Mouse (Mus musculus) heart, embryonic 16.5 days (tissue): ENCODE results near the gene Dpm2. TPM values are rescaled to one million over a fixed set of nuclear protein-coding genes. Genes with fewer than 3 reads are reported as not detected.
A peak's percentile ranks its signal among the peaks of the same experiment; 100 is the strongest.

Source experiments
- ATAC-seq: fragments of 200-750 bp; cut with Nextera tagmentation; replicated peaks from 2 replicates; pipeline ENCODE4 v1.8.0; 2017; ENCODE audit warnings: moderate number of reproducible peaks; ENCODE audit not compliant: insufficient read depth, low FRiP score; ENCODE audit errors: extremely low read depth
- H3K27ac ChIP-seq: fragments of 300-500 bp; sonication (generic); 2 replicates; pipeline ENCODE4 v1.5.1; 2014; ENCODE audit warnings: mild to moderate bottlenecking, low read length, control low read depth, moderate library complexity
- H3K27me3 ChIP-seq: fragments of 300-500 bp; sonication (generic); 2 replicates; pipeline ENCODE4 v1.6.1; 2014; ENCODE audit warnings: low read length, mixed read lengths; ENCODE audit not compliant: control insufficient read depth, insufficient read depth
- H3K36me3 ChIP-seq: fragments of 300-500 bp; sonication (generic); 2 replicates; pipeline ENCODE4 v1.6.1; 2014; ENCODE audit not compliant: control insufficient read depth, insufficient read depth
- H3K4me1 ChIP-seq: fragments of 300-500 bp; sonication (generic); 2 replicates; pipeline ENCODE4 v1.6.1; 2014; ENCODE audit warnings: low read length, mixed read lengths; ENCODE audit not compliant: control insufficient read depth, insufficient read depth
- H3K4me2 ChIP-seq: fragments of 300-500 bp; sonication (generic); 2 replicates; pipeline ENCODE4 v1.6.1; 2014; ENCODE audit warnings: low read depth, mild to moderate bottlenecking, control low read depth, low read length
- H3K4me3 ChIP-seq: fragments of 300-500 bp; sonication (generic); 2 replicates; pipeline ENCODE4 v1.5.1; 2014; ENCODE audit warnings: mild to moderate bottlenecking, control low read depth, low read length
- H3K9ac ChIP-seq: fragments of 300-500 bp; sonication (generic); 2 replicates; pipeline ENCODE4 v1.6.1; 2014; ENCODE audit warnings: low read length, control low read depth
- H3K9me3 ChIP-seq: fragments of 300-500 bp; sonication (generic); replicated peaks from 2 replicates; pipeline ENCODE4 v1.6.1; 2016; ENCODE audit warnings: low read length; ENCODE audit not compliant: control insufficient read depth
- WGBS: fragments of 180-500 bp; shearing (Covaris S2); extraction: QIAGEN DNeasy Blood & Tissue Kit; methylation state at CpG from one replicate; pipeline ENCODE4 v1.1.7; 2014; 5-methylcytosine and 5-hydroxymethylcytosine counted together
- polyA plus RNA-seq: library from polyadenylated mRNA; unstranded; fragments of >200 nt; fragmentation: Nextera tagmentation; extraction: Ambion mirVana; gene quantifications from 2 replicates; pipeline ENCODE4 v1.2.1, GENCODE M21; 2015

The Dpm2 gene
- polyA plus RNA-seq, 1 experiment from 2014 or later = 73.0 TPM

DNA sequence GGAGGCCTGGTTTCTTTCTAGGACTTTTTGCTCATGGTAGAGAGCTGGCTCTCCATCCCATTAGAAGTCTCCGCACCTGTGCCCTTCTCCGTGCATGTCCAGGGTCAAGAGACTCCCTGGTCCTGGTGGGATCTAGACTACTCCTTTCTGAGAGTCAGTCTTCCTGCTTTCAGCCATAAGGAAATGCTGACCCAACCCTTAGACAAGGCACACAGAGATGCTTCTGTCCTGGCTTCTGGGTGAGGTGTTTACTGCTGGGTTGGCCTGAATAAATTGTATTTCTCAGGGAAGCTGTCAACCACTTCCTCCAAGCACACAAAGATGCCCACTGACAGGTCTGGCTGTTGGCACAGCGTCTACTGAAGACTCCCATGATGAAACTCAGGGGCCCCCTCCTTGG lies 28.8 kb downstream of the Dpm2 start, which contains the start of gene St6galnac6:
Gene St6galnac6 (plus strand): TSS at position 301 of the 400 bp plus-strand sequence.
- ATAC-seq = no peak
- H3K9me3 ChIP-seq = no peaks in the 10 kb centered on the region
- no peak within 1 kb of the TSS for H3K9ac ChIP-seq
- H3K4me1 ChIP-seq = peaks cover 9% of the 10 kb centered on the region; the same call in 1 of the 2 replicates
- 92% methylated on average over 3 of the region's 3 CpGs for WGBS
- H3K27ac ChIP-seq = 0 out of 2 replicates have a peak within 1 kb of the TSS, but pooled peaks have one; percentile 4
- H3K36me3 ChIP-seq = peaks cover 25% of the 10 kb centered on the region
- no peak within 1 kb of the TSS for H3K4me3 ChIP-seq
- H3K27me3 ChIP-seq = no peaks in the 10 kb centered on the region
- no peak within 1 kb of the TSS for H3K4me2 ChIP-seq

DNA sequence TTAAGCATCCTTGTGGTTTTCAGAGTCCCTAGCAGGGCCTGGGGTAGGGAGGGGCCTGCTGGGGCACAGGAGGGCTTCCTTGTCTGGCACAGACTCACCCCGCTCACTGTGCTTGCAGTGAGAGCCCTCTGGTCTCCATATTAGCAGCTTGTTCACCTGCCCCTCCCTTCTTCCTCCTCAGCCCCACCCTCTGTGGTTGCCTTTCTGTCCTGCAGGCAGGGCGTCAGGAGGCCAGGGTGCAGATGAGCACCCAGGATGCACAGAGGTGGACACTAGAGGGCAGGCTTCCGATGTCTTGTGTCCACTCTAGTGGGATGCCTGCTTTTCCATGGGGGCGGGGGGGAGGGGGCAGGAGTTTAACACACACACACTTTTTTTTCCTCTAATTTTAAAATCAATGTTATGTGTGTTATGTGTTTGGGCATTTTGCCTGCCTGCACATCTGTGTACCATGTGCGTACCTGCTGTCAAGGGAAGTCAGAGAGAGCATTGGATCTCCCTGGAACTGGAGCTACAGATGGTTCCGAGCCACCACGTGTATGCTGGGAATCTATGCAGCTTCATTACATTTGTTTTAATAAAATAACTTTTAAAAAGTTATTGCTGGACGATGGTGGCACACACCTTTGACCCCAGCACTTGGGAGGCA lies 30.9 kb downstream of the Dpm2 start:
- no peak overlapping the region for H3K9ac ChIP-seq
- no peaks in the 10 kb centered on the region for H3K27me3 ChIP-seq
- no peaks in the 10 kb centered on the region for H3K9me3 ChIP-seq
- peaks cover 9% of the 10 kb centered on the region; the same call in 1 of the 2 replicates for H3K36me3 ChIP-seq
- no peak overlapping the region for H3K4me3 ChIP-seq
- H3K4me1 ChIP-seq = peaks cover 15% of the 10 kb centered on the region
- H3K27ac ChIP-seq = no peak overlapping the region
- no peak; the same call in 1 of the 2 replicates for ATAC-seq
- no peak overlapping the region for H3K4me2 ChIP-seq
- 39% methylated on average over 8 of the region's 8 CpGs for WGBS

DNA sequence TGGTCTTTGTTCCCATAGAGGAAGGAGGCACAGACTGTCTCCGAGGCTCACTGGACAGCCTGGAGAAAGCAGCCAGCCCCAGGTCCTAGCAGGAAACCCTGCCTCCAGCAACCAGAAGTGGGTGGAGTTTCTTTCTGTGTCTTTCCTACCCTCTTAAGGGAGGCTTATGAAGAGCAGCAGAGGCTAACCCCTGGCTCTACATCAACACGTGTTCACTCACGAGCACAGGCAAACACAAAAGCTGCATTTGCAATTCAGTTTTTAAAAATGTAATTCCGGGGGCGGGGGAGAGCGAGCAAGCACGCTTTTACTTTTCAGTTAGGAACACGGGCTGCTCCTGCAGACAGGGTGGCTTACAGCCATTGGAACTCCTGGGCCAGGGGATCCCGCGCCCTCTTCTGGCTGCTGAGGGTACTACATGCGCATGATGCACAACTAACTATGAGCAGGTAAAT lies 32.0 kb downstream of the Dpm2 start:
- peak; percentile 46 for ATAC-seq
- Histone ChIP-seq H3K4me3 (peak overlapping the region; percentile 39), H3K4me2 (peak overlapping the region; percentile 60), H3K4me1 (peaks cover 19% of the 10 kb centered on the region), H3K9me3 (no peaks in the 10 kb centered on the region), H3K36me3 (peaks cover 6% of the 10 kb centered on the region; the same call in 1 of the 2 replicates), H3K9ac (peak overlapping the region; percentile 6; the same call in 1 of the 2 replicates), H3K27ac (peak overlapping the region; percentile 15; the same call in 1 of the 2 replicates), H3K27me3 (no peaks in the 10 kb centered on the region)
- 3% methylated on average over 11 of the region's 11 CpGs for WGBS

DNA sequence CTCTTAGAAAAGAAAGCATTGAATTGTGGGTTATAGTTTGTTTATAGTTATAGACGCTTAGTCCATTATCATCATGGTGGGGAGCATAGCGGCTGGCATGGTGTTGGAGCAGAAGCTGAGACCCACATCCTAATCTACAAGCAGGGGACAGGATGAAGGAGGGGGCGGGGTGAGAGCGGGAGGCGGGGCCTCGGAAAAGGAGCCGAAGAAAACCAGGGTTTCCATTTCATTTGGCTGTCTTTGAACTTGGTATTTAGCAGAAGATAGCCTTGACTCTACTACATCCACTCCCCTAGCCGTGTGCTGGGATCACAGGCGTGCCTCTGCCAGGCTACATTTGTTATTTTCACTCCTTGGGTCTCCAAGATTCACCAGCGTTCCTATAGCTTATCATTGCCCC lies 34.0 kb downstream of the Dpm2 start:
- no peak overlapping the region for H3K4me2 ChIP-seq
- no peak overlapping the region for H3K9ac ChIP-seq
- no peak overlapping the region for H3K4me3 ChIP-seq
- no peak overlapping the region for H3K27ac ChIP-seq
- no peaks in the 10 kb centered on the region for H3K9me3 ChIP-seq
- H3K36me3 ChIP-seq = no peaks in the 10 kb centered on the region
- H3K4me1 ChIP-seq = peaks cover 37% of the 10 kb centered on the region
- H3K27me3 ChIP-seq = no peaks in the 10 kb centered on the region
- no peak for ATAC-seq
- 35% methylated on average over 10 of the region's 10 CpGs for WGBS

DNA sequence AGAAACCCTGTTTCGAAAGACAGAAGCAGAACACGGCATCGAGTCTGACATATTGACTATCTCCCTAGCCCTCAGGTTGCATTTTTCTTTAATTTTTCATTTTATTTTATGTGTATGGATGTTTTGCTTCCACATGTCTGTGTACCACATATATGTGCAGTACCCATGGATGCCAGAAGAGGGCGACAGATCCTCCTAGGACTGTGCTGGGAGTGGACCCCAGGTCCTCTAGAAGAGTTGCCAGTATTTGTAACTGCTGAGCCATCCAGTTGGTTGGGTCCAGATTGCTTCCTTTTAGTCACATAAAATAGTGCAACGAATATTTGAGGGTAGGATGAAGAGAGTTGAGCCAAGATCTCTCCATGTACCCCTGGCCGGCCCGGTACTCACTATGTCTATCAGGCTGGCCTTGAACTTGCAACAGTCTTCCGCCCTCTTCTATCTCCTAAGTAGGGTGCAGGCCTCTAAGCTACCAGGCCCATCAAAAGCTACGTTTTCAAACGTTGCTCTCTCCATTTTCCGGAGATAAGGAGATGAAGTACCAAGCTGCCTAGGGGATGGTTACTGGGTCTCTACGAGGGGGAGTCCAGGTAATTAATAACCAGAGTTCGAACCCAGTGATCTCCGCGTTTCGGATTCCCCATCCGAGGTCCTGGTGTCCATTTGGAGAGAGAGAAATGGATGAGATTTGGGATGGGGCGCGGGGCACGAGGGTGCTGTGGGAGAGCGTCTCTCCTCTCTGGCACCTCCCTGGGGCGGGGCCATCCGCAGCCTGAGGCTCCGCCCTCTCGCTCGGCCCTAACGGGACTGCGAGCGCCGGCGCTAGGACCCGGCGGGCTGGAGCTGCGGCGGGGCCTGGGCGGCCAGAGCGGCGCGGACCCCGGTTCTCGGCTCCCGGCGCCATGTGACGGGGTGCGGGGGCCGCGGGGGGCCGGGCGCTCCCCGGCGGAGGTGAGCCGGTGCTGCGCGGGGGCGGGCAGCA lies 35.8 kb downstream of the Dpm2 start:
- Histone ChIP-seq H3K27me3 (no peaks in the 10 kb centered on the region), H3K4me3 (peak overlapping the region; percentile 80), H3K9ac (peak overlapping the region; percentile 88), H3K36me3 (no peaks in the 10 kb centered on the region), H3K27ac (peak overlapping the region; percentile 64), H3K4me2 (peak overlapping the region; percentile 92), H3K9me3 (no peaks in the 10 kb centered on the region), H3K4me1 (peaks cover 50% of the 10 kb centered on the region)
- 14% methylated on average over 47 of the region's 55 CpGs for WGBS
- peak; percentile 63 for ATAC-seq

DNA sequence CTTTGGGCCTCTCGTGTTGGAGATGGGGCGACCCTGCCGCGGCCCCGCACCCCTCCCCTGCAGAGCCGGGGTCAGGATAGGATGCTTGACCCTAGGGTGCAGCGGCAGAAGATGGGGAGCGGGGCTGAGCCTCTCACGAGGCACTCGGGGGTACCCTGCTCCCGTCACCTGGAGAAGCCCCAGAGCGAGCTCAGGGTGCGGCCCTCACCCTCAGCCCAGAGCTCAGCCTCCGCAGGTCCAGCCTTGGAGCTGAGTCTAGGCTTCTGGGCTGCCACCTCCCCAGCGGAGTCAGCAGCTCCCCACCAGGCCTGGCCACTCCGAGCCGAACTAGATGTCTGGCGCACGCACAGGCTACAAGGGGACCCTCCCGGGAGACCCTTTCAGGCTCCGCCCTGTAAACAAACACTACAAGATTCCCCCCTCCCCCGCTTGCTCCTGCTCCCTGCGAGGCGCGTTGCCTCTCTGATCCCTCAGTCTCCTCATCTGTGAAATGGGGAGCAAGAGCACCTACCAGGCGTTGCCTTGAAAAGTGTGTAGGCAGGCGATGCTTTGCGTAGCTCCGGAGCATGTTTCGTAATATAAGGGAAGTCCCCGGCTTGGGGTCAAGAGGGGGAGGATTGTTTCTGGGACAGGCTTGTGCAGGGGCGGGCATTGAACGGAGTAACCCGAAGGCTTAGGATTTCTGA lies 36.7 kb downstream of the Dpm2 start:
- Histone ChIP-seq H3K27ac (peak overlapping the region; percentile 97), H3K9me3 (no peaks in the 10 kb centered on the region), H3K27me3 (no peaks in the 10 kb centered on the region), H3K9ac (peak overlapping the region; percentile 88), H3K4me1 (peaks cover 47% of the 10 kb centered on the region), H3K4me3 (peak overlapping the region; percentile 80), H3K36me3 (no peaks in the 10 kb centered on the region), H3K4me2 (peak overlapping the region; percentile 92)
- no peak for ATAC-seq
- 6% methylated on average over 34 of the region's 34 CpGs for WGBS

DNA sequence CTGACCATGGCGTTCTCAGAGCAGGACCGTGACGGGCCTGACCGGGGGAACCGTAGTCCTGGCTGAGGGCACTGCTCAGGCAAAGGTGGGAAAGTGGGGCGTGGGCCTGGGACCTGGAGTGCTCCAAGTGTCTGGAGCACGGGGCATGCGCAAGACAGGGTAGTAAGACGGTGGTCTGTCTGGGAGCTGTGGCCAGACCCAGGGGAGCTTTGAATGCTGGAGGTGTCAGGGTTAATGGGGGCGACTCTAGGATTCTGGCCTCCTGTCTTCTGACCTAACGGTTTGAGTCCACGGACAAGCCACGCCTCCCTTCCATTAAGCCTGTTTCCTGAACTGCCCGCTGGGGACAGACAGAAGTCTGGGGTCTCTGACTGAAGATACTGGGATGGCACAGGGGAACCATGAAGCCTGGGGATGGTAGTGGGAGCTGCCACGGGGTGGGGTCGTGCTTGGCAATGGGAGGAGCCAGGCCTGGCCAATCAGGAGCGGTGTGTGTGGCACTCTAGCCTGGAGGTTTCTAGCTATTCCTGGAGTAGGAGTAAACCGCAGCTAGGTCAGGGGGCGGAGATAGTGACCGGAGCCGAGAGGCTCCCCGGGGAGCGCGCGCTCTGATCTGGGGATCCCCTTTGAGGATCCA lies 37.6 kb downstream of the Dpm2 start:
- Histone ChIP-seq H3K9ac (peak overlapping the region; percentile 78), H3K4me3 (peak overlapping the region; percentile 80), H3K27ac (peak overlapping the region; percentile 97), H3K9me3 (no peaks in the 10 kb centered on the region), H3K27me3 (no peaks in the 10 kb centered on the region), H3K4me1 (peaks cover 46% of the 10 kb centered on the region), H3K36me3 (peaks cover 5% of the 10 kb centered on the region; the same call in 1 of the 2 replicates), H3K4me2 (peak overlapping the region; percentile 92)
- 4% methylated on average over 25 of the region's 25 CpGs for WGBS
- peak; percentile 81 for ATAC-seq

DNA sequence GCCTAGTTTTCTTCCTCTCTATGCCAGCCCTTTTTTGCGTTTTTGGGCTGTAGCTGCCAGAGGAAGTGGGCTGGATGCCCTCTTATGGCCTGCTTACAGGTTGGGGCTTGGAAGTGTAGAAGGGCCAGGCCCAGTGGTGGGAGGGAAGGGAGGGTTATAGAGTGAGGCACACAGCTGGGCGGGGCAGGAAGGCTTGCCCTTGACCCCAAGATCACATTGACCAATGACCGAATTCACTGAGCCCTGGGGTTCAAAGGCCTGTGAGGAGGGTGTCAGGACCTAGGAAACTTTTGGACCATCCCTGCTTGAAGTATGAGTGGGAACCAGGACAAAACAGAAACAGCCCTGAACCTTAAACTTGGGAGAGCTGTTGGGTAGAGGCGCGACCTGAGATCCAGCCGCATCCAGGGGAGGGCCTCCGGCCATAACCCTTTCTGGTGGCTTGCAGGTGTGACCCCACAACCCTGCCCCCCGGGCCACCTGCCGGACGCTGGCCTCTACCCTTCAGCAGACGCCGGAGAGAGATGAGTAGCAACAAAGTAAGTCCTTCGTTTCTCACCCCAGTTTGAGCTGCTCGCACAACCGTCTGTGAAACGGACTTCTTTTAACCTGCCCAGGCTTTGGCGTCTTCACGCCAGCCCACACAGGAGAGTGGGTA lies 38.2 kb downstream of the Dpm2 start:
- Histone ChIP-seq H3K4me2 (peak overlapping the region; percentile 92), H3K9me3 (no peaks in the 10 kb centered on the region), H3K4me3 (peak overlapping the region; percentile 80), H3K27ac (peak overlapping the region; percentile 97), H3K36me3 (peaks cover 5% of the 10 kb centered on the region; the same call in 1 of the 2 replicates), H3K27me3 (no peaks in the 10 kb centered on the region), H3K4me1 (peaks cover 48% of the 10 kb centered on the region), H3K9ac (peak overlapping the region; percentile 78)
- WGBS = 39% methylated on average over 18 of the region's 18 CpGs
- peak; percentile 66 for ATAC-seq
